Mouse (Mus musculus) liver, adult 2 months (tissue): ENCODE results near the gene Abcc9. TPM values are rescaled to one million over a fixed set of nuclear protein-coding genes. Genes with fewer than 3 reads are reported as not detected.
A peak's percentile ranks its signal among the peaks of the same experiment; 100 is the strongest.

Experiments used
- DNase-seq: peaks from one replicate; pipeline ENCODE4 v3.0.0-alpha.2; 2011; ENCODE audit warnings: low read depth, low spot score; ENCODE audit errors: extremely low read depth
- H3K27ac ChIP-seq: fragments of 200-500 bp; replicated peaks from 2 replicates; pipeline ENCODE4 v1.5.1; 2012; ENCODE audit warnings: low read depth, mild to moderate bottlenecking, control low read depth, inconsistent platforms, low read length; ENCODE audit not compliant: insufficient read depth
- H3K27me3 ChIP-seq: fragments of 200-500 bp; 2 replicates; pipeline ENCODE4 v1.6.1; 2012; ENCODE audit warnings: mild to moderate bottlenecking, moderate library complexity, low read length, inconsistent platforms; ENCODE audit not compliant: control insufficient read depth, insufficient read depth
- H3K36me3 ChIP-seq: fragments of 200-500 bp; 2 replicates; pipeline ENCODE4 v1.6.1; 2012; ENCODE audit warnings: low read length, inconsistent platforms; ENCODE audit not compliant: control insufficient read depth, insufficient read depth
- H3K4me1 ChIP-seq: fragments of 200-500 bp; 2 replicates; pipeline ENCODE4 v1.6.1; 2011; ENCODE audit warnings: low read length; ENCODE audit not compliant: control insufficient read depth, insufficient read depth
- H3K4me3 ChIP-seq: fragments of 200-500 bp; 2 replicates; pipeline ENCODE4 v1.5.1; 2011; ENCODE audit warnings: low read depth, mild to moderate bottlenecking, control low read depth, low read length, moderate library complexity; ENCODE audit not compliant: insufficient read depth
- H3K79me2 ChIP-seq: fragments of 200-500 bp; 2 replicates; pipeline ENCODE4 v1.6.1; 2012; ENCODE audit warnings: inconsistent platforms, mild to moderate bottlenecking, low read length, moderate library complexity; ENCODE audit not compliant: control insufficient read depth, insufficient read depth
- H3K9ac ChIP-seq: fragments of 200-500 bp; 2 replicates; pipeline ENCODE4 v1.6.1; 2012; ENCODE audit warnings: low read depth, mild to moderate bottlenecking, control low read depth, inconsistent platforms, low read length
- CTCF ChIP-seq: fragments of 200-500 bp; IDR thresholded peaks from 2 replicates; pipeline ENCODE4 v1.5.1; 2011; ENCODE audit warnings: low read depth, low read length, control low read depth
- POLR2A ChIP-seq: fragments of 200-500 bp; IDR thresholded peaks from 2 replicates; pipeline ENCODE4 v1.6.1; 2011; ENCODE audit warnings: low read length, control low read depth; ENCODE audit not compliant: insufficient read depth; ENCODE audit errors: extremely low read depth
- WGBS: fragments of 180-500 bp; shearing (Covaris S2); methylation state at CpG from one replicate; pipeline ENCODE4 v1.1.7; 2018; 5-methylcytosine and 5-hydroxymethylcytosine counted together
- polyA plus RNA-seq: library from polyadenylated mRNA; depleted of rRNA; stranded (reverse); fragments of >200 nt; gene quantifications from 2 replicates; pipeline ENCODE4 v1.2.3, GENCODE M21; 2012
- total RNA-seq: library from RNA; depleted of rRNA; stranded (reverse); fragments of >200 nt; gene quantifications from 2 replicates; pipeline ENCODE4 v1.2.3, GENCODE M21; 2014

Gene Abcc9
- total and polyA plus RNA-seq, 2 experiments, result 3.3 to 12.3 TPM

DNA sequence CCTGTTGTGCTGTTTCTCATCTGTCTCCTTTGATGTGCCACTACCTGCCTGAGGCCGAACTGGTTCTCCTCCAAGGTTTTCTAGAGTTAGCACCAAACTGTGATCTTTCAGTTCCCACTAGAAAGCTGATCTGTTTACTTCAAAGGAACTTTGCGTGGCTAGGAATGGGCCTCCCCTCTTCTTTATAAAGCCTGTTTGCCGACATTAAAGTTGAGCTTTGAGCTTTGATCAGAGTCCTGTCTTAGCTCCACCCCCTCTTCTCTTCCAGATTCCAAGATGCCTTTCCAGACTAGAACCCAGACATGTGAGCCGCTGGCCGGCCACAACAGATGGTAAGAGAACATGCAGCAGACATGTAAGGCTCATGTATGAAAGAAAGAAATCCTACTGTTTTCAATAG is 47.6 kb downstream of the Abcc9 start:
- WGBS, result 66% methylated on average over 5 of the region's 5 CpGs
- Histone ChIP-seq H3K9ac (no peak overlapping the region), H3K79me2 (no peaks in the 10 kb centered on the region), H3K4me1 (peaks cover 4% of the 10 kb centered on the region; the same call in 1 of the 2 replicates), H3K36me3 (no peaks in the 10 kb centered on the region), H3K27ac (no peak overlapping the region), H3K4me3 (no peak overlapping the region), H3K27me3 (no peaks in the 10 kb centered on the region)
- TF ChIP-seq POLR2A (no peak), CTCF (no peak)
- no peak for DNase-seq

DNA sequence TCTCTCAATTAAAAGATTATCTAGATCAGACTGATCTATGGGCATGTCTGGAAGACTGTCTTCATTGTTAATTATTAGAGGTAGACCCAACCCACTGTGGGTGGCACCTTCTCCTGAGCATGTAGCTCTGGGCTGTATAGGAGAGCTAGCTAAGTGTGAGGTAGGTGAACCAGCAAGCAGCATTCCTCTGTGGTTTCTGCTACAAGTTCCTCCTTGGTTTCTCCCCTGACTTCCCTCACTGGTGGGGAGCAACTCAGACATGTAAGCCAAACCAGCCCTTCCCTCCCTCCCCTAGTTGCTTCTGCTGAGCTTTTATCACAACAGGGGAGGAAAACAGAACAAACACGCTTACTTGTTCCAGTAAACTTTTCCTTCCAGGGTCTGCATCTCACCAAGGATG is 49.9 kb downstream of the Abcc9 start:
- Histone ChIP-seq H3K79me2 (no peaks in the 10 kb centered on the region), H3K4me1 (peaks cover 7% of the 10 kb centered on the region; the same call in 1 of the 2 replicates), H3K27me3 (no peaks in the 10 kb centered on the region), H3K36me3 (no peaks in the 10 kb centered on the region), H3K9ac (no peak overlapping the region), H3K27ac (no peak overlapping the region), H3K4me3 (no peak overlapping the region)
- no peak for DNase-seq
- 92% methylated on average over 1 of the region's 1 CpGs for WGBS
- TF ChIP-seq POLR2A (no peak), CTCF (no peak)

DNA sequence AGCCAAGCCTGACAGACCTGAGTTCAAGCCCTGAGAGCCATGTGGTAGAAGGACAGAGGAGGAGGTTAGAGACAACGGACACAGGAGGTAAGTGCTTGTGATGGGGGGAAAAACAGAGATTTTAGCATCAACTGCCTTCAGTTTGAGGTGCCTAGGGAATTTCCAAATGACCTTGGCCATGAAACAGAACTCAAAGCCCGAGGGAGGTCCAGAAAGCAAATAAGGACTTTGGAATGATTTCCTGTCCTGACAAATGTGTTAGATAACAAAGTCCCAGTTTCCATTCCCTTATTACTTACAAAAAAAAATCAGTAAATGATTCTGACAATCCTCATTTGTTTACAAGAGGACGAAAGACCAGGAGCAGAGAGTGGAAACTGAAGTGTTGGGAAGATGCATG is 52.8 kb downstream of the Abcc9 start:
- no peaks in the 10 kb centered on the region for H3K36me3 ChIP-seq
- peaks cover 7% of the 10 kb centered on the region; the same call in 1 of the 2 replicates for H3K4me1 ChIP-seq
- DNase-seq, result peak; percentile 71
- 11% methylated on average over 3 of the region's 3 CpGs for WGBS
- no peak overlapping the region for H3K4me3 ChIP-seq
- no peaks in the 10 kb centered on the region for H3K79me2 ChIP-seq
- TF ChIP-seq POLR2A, result no peak
- no peak for TF ChIP-seq CTCF
- no peaks in the 10 kb centered on the region for H3K27me3 ChIP-seq
- no peak overlapping the region for H3K9ac ChIP-seq
- H3K27ac ChIP-seq, result no peak overlapping the region; the same call in 1 of the 2 replicates

DNA sequence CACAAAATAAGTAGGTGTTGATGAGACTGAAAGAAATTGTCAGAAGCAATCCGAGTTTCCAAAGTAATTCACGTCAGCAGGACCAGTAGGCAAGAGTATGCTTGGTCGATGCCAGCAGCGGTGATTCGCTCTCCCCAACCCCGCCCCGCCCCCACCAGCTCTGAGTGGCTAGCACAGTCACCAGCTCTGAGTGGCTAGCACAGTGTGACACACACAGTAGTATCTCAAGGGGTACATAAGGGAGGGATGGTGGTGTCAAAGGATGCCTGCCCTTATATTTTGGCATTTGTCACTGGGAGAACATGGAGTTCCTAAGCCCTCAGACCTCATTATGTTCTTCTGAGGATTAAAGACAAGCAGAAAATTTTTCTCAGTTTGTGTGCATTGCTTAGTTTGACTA is 56.6 kb downstream of the Abcc9 start:
- H3K79me2 ChIP-seq, result no peaks in the 10 kb centered on the region
- DNase-seq, result no peak
- H3K27ac ChIP-seq, result no peak overlapping the region
- no peak overlapping the region for H3K9ac ChIP-seq
- H3K4me1 ChIP-seq, result peaks cover 7% of the 10 kb centered on the region; the same call in 1 of the 2 replicates
- TF ChIP-seq CTCF (no peak), POLR2A (no peak)
- H3K4me3 ChIP-seq, result no peak overlapping the region
- 87% methylated on average over 7 of the region's 7 CpGs for WGBS
- H3K36me3 ChIP-seq, result no peaks in the 10 kb centered on the region
- H3K27me3 ChIP-seq, result no peaks in the 10 kb centered on the region

DNA sequence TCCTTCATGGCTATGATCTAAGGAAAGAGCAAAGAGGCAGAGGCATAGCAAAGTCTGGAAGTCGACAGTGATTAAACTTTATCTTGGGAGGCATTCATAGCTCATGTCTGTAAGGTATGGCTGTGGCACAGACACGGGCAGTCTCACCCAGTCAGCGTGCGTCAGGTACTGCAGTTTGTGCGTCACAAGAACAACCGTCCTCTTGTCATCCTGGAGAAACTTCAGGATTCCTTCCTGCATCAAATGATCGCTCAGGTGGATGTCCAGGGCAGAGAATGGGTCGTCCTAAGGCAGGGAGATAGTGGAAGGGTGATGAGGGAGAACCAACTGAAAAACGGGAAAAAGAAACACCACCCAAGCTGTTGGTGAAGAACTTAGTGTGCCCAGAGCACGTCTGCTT is 62.8 kb downstream of the Abcc9 start:
- H3K36me3 ChIP-seq, result no peaks in the 10 kb centered on the region
- 81% methylated on average over 10 of the region's 10 CpGs for WGBS
- no peak overlapping the region for H3K9ac ChIP-seq

DNA sequence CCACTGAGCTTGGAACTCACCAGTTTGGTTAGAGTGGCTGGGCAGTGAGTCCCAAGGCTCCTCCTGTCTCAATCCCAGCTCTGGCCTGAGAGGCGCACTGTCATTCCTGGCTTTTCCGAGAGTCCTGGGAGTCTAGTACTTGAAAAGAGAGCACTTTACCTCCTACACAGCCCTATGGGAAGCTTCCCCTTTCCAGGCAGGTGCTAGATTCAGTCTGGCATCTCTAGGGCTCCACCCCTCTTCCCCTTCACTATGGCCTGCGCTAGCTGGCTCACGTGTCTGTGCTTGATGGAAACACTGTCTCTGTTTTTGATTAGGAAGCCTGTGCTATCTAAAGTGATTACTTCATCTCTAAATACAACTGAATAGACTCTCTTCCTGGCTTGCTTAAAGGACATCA is 66.5 kb downstream of the Abcc9 start:
- no peak overlapping the region for H3K4me3 ChIP-seq
- no peak overlapping the region for H3K27ac ChIP-seq
- H3K4me1 ChIP-seq, result no peaks in the 10 kb centered on the region
- H3K36me3 ChIP-seq, result no peaks in the 10 kb centered on the region
- no peaks in the 10 kb centered on the region for H3K27me3 ChIP-seq
- 91% methylated on average over 4 of the region's 4 CpGs for WGBS
- H3K9ac ChIP-seq, result no peak overlapping the region
- no peaks in the 10 kb centered on the region for H3K79me2 ChIP-seq
- no peak for DNase-seq
- TF ChIP-seq POLR2A, result no peak
- no peak for TF ChIP-seq CTCF

More for the DNA sequence above, 62.8 kb downstream of the Abcc9 start:
- Histone ChIP-seq H3K79me2 (no peaks in the 10 kb centered on the region), H3K4me3 (no peak overlapping the region), H3K27ac (no peak overlapping the region), H3K27me3 (no peaks in the 10 kb centered on the region), H3K4me1 (no peaks in the 10 kb centered on the region)
- no peak for TF ChIP-seq CTCF
- TF ChIP-seq POLR2A, result no peak
- no peak for DNase-seq
